ENCODE assay signal across 9 mouse cellular contexts in the genomic region with DNA sequence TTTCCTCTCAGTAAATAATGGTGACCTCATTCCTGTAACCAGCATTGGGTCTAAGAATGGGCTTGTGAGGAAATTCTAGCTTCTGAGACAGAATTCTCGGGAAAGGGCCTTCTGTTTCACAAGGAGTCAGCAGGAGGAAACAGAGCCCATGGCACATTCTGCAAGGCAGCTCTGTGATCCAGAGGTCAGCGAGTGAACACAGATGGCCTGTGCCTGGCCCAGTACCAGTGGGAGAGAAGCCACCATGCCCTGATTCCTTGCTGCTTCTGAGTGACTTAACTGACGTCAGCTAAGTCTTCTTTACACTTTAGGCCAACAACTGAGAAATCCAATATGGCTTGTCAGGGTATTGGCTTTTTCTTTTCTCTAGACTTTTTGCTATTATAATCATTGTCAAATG.
DNase-seq lines count a peak whose midpoint lies in the region; ATAC-seq and TF ChIP-seq lines count a peak whose summit lies in the region.
"Had no signal": no experiment of that assay in that cellular context is flagged by ENCODE, and none has a peak within 500 bp of the region (broad histone marks: within the 10 kb centered on the region; RNA-seq: fewer than 3 reads in every experiment).

No protein-coding gene starts in this region.

- no peak for ATAC-seq in embryonic facial prominence, embryonic 15.5 days (ENCODE audit: insufficient number of reproducible peaks, low FRiP score, low TSS enrichment, low read depth)

- no peak for TF ChIP-seq CTCF in layer of hippocampus, adult 2 months (conservative IDR thresholded peaks at IDR 0.05)

- no peak overlapping the region for H3K4me2 ChIP-seq in embryonic facial prominence, embryonic 15.5 days (replicated peaks)

- 33% methylated on average over 3 of the region's 3 CpGs for WGBS in embryonic facial prominence, embryonic 15.5 days

- H3K27ac ChIP-seq in embryonic facial prominence, embryonic 15.5 days (replicated peaks), result 0 out of 2 replicates have a peak overlapping the region, but pooled peaks have one; percentile 44
- H3K27ac ChIP-seq in layer of hippocampus, adult 2 months, result no peak overlapping the region

- H3K27me3 ChIP-seq in embryonic facial prominence, embryonic 15.5 days, result no peaks in the 10 kb centered on the region

- peak; percentile 48 for DNase-seq in adipocyte (ENCODE audit: low spot score)
- peak; percentile 12 for DNase-seq in adrenal gland, postnatal 25 days
- peak; percentile 44 for DNase-seq in kidney, postnatal 14 days
- DNase-seq in right cerebral cortex, postnatal 14 days, result no peak
- DNase-seq in layer of hippocampus, adult 2 months (ENCODE audit: low spot score in 2 of 2), result no peak
- DNase-seq in testis, postnatal 10 days (ENCODE audit: low spot score), result no peak

- H3K9me3 ChIP-seq in embryonic facial prominence, embryonic 15.5 days (replicated peaks), result no peaks in the 10 kb centered on the region

- H3K9ac ChIP-seq in embryonic facial prominence, embryonic 15.5 days, result no peak overlapping the region

- H3K4me3 ChIP-seq in embryonic facial prominence, embryonic 15.5 days (replicated peaks), result no peak overlapping the region
- no peak overlapping the region for H3K4me3 ChIP-seq in layer of hippocampus, adult 2 months
- H3K4me3 ChIP-seq: erythroblast, embryonic 14.5 days; myocyte had no signal

- no peaks in the 10 kb centered on the region for H3K36me3 ChIP-seq in embryonic facial prominence, embryonic 15.5 days

- no peaks in the 10 kb centered on the region; the same call in 1 of the 2 replicates for H3K4me1 ChIP-seq in embryonic facial prominence, embryonic 15.5 days

Comparison
In these comparisons a context has a peak if more than half of its experiments do, and no peak if none do; other contexts are left out.
1. DNase-seq: peak in adipocyte (single experiment), adrenal gland, postnatal 25 days (single experiment) and kidney, postnatal 14 days (single experiment); none in right cerebral cortex, postnatal 14 days (single experiment), layer of hippocampus, adult 2 months (0 of 2) and testis, postnatal 10 days (single experiment).